Mouse (Mus musculus): Measurements from ENCODE around the gene Stum. TPM values are rescaled to one million over a fixed set of nuclear protein-coding genes. Genes with fewer than 3 reads are reported as not detected.
"Not testable (repeated sequence)": the region's sequence is repeated elsewhere in the genome, so short reads cannot be mapped to it uniquely, and the experiment has no call there.

Stum gene
- polyA plus RNA-seq, 1 experiment from 2014 or later = 1.6 TPM

DNA sequence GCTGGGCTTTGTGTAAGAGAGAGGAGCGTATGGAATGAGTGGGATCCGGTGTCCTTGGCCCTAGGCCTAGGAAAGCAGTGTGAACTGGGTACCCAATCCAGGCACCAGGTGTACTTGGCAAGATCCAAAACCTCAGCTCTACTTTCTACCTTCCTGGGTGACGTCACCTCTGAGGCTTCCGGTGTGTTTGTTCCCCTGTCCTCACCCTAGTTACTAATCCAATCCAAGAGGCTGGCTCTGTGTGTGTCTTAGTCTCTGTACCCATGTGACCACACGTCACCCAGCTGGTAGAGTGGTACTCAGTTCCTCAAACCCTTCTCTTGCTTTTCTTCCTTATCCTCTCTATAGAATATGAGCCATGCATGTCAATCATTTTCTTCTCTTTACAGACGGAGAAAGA lies 81.6 kb downstream of the Stum start:
- H3K4me3 ChIP-seq (replicated peaks) = no peak overlapping the region
- H3K9me3 ChIP-seq = no peaks in the 10 kb centered on the region
- 0 out of 2 replicates have a peak overlapping the region, but pooled peaks have one; percentile 40 for H3K27ac ChIP-seq
- 80% methylated on average over 6 of the region's 6 CpGs for WGBS
- H3K36me3 ChIP-seq = no peaks in the 10 kb centered on the region
- H3K4me1 ChIP-seq = peaks cover 51% of the 10 kb centered on the region
- H3K27me3 ChIP-seq (replicated peaks) = no peaks in the 10 kb centered on the region
- H3K4me2 ChIP-seq = no peak overlapping the region
- ATAC-seq (ENCODE audit: insufficient read depth, low FRiP score, low read depth) = no peak
- H3K9ac ChIP-seq = no peak overlapping the region

DNA sequence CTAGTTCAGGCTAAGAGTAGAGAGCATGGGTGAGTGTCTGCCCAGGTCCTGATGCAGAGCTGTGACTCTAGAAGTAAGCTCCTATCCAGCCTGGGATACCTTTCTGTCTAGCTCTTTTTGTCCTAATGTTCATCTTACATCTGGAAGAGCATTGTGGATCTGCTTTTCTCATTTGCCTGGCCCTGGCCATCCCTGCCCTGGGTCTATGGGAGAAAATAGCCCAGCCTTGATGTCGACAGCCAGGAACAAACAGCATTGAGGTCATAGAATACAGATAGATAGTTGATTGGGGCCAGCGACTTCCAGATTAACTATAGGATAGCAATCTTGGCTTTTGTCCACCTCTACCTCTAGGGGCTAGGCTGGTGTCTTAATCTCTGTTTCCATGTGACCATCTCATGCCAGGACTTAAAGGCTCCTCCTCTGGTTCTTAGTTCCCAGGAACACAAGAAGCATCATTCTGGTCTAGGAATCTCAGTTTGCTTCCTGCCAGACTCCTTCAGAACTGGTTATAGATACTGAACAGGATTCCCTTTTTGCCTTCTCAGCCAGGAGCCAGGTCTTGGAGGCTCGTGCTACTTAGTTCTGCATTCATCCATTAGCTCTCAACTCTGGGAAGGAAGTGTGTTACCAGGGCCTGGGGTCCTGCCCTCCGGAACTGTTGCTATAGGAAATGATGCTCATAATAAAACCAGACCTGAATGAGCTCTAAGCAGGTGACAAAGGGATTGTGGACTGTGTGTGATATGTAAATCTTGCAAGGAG lies 82.4 kb downstream of the Stum start:
- Histone ChIP-seq H3K27me3 (replicated peaks) (no peaks in the 10 kb centered on the region), H3K9ac (no peak overlapping the region), H3K4me2 (no peak overlapping the region), H3K27ac (peak overlapping the region; percentile 40; the same call in 1 of the 2 replicates), H3K4me1 (peaks cover 50% of the 10 kb centered on the region), H3K36me3 (no peaks in the 10 kb centered on the region), H3K9me3 (no peaks in the 10 kb centered on the region), H3K4me3 (replicated peaks) (no peak overlapping the region)
- no peak for ATAC-seq (ENCODE audit: insufficient read depth, low FRiP score, low read depth)
- WGBS = 67% methylated on average over 4 of the region's 4 CpGs

DNA sequence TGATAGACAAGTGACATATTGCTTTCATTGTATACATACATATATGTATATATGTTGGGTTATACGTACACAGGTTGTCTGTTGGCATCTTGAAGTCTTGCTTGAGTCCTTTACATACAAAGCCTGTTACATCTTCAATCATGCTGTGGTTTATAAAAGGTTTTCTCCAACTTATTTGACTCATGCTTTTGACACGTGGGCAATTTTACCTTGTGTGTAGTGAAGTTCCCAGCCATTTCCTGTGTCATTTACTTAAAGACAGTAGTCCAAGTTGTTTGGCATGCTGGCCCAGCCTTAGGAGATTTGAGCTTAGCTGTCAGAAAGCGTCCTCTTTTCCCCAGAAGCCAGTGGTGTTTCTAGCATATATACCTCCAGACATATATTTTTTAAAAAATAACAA lies 84.9 kb downstream of the Stum start:
- Histone ChIP-seq H3K4me1 (peaks cover 30% of the 10 kb centered on the region), H3K9ac (no peak overlapping the region), H3K27me3 (replicated peaks) (no peaks in the 10 kb centered on the region), H3K4me2 (no peak overlapping the region), H3K9me3 (no peaks in the 10 kb centered on the region), H3K27ac (no peak overlapping the region), H3K4me3 (replicated peaks) (no peak overlapping the region), H3K36me3 (no peaks in the 10 kb centered on the region)
- WGBS = 68% methylated on average over 3 of the region's 3 CpGs
- no peak for ATAC-seq (ENCODE audit: insufficient read depth, low FRiP score, low read depth)

DNA sequence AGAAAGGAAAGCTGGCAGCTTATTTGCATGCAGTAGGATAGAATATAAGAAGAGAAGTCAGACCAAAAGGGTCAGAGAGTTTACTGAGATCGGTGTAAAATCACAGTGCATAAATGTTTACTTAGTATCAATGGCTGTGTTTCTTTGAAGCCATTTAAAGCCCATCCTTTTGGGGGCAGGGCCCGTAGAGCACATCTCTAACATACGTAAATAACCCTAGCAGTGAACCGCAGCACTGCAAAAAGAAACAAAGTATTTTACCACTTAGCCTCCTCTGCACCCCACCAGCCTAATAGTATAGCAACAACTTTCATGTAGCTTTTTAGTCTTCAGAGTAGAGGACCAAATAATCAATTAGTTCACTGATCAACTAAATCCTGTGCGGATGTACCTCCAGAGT lies 85.6 kb downstream of the Stum start:
- ATAC-seq (ENCODE audit: insufficient read depth, low FRiP score, low read depth) = no peak
- H3K27me3 ChIP-seq (replicated peaks) = no peaks in the 10 kb centered on the region
- H3K36me3 ChIP-seq = no peaks in the 10 kb centered on the region
- no peak overlapping the region for H3K4me3 ChIP-seq (replicated peaks)
- no peak overlapping the region for H3K4me2 ChIP-seq
- no peak overlapping the region for H3K27ac ChIP-seq
- no peak overlapping the region for H3K9ac ChIP-seq
- H3K4me1 ChIP-seq = peaks cover 23% of the 10 kb centered on the region
- H3K9me3 ChIP-seq = no peaks in the 10 kb centered on the region
- WGBS = 45% methylated on average over 5 of the region's 5 CpGs

DNA sequence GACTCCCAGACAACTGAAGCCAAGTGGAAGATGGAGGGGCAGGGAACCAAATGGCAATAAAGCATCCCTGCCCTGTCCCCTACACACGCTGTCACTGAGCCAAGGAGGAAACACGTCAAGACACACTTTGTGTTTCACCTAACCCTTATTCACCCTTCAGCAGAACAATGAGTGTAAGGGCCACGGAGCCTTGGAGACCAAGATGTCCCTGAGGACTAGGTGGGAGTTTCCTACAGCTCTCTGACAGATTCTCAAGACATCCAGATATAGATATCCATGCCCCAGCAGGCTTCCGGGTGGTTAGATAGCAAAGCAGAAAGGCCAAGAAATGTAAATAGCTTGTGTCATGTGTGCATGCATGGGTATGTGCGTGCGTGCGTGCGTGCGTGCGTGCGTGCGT lies 89.4 kb downstream of the Stum start:
- Histone ChIP-seq H3K36me3 (no peaks in the 10 kb centered on the region), H3K4me1 (peaks cover 19% of the 10 kb centered on the region), H3K4me3 (replicated peaks) (no peak overlapping the region), H3K27ac (no peak overlapping the region), H3K27me3 (replicated peaks) (no peaks in the 10 kb centered on the region), H3K9me3 (no peaks in the 10 kb centered on the region), H3K4me2 (no peak overlapping the region), H3K9ac (no peak overlapping the region)
- WGBS = 88% methylated on average over 12 of the region's 12 CpGs
- ATAC-seq (ENCODE audit: insufficient read depth, low FRiP score, low read depth) = no peak

DNA sequence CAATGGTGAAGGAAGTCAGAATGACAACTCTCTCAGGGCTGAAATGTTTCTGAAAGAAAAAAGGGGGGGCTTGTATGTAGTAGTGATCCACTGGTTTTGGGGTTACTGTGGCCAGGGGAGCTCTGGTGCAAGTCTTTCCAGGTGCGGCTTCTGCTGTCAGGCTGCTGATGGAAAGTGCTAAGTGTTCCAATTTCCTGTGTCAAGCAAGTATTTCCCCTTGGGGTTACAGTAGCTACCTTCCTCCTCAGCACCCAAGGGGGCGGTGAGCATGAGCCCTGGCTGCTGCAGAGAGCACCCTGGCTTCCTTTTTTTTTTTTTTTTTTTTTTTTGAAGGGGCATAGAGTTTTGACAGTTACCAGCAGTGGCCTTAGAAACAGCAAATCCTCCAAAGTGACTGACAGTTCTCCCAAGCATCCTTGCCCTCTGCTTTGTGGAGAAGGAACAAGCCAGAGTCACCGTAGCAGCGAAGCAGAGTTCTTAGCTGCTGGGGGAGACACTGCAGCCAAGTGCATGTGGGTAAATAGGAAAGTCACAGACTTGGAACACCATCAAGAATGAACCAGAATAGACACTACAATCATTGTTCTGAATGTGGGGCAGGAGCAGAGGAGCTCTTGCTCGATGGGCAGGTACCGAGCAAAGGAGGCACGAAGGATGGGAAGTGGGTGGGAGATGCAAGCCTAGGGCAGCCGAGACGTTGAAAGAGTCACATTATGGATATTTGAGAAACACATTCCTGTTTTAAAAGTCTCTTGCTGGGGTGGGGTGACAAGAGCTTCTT lies 90.1 kb downstream of the Stum start:
- Histone ChIP-seq H3K4me2 (no peak overlapping the region), H3K9me3 (no peaks in the 10 kb centered on the region), H3K4me1 (peaks cover 25% of the 10 kb centered on the region), H3K4me3 (replicated peaks) (no peak overlapping the region), H3K36me3 (no peaks in the 10 kb centered on the region), H3K27me3 (replicated peaks) (no peaks in the 10 kb centered on the region), H3K9ac (no peak overlapping the region), H3K27ac (no peak overlapping the region)
- no peak for ATAC-seq (ENCODE audit: insufficient read depth, low FRiP score, low read depth)
- WGBS = 78% methylated on average over 9 of the region's 9 CpGs

DNA sequence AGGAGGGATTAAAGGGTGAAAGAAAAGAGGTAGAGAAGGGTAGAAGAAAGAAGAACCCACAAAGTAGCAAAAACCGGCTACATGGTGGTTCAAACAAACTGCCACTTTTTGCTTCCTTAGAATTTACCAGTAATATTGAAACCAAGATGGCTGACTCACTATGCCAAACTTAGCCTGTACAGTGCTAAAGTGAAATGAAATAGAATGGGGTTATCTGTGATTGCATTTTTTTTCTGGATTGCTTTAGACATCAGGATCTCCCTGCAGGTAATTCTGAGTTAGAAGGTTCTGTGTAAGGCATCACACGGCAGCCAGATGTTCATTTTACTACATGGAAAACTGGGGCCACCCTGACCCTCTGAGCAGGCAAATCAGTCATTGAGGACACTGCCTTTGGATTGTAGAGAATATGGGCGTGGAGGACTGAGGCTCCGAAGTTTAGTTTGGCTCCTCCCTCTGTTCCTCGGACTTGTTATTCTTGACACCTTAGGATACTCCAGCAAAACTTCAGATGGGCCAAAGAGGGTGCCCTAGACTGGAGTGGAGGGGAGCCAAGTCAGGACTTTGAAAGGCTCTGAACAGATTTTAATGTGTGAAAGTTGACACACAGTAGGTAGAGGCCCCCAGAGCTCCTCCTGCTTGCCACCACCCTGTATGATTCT lies 91.0 kb downstream of the Stum start:
- no peak for ATAC-seq (ENCODE audit: insufficient read depth, low FRiP score, low read depth)
- Histone ChIP-seq H3K27ac (no peak overlapping the region), H3K4me3 (replicated peaks) (no peak overlapping the region), H3K27me3 (replicated peaks) (no peaks in the 10 kb centered on the region), H3K4me2 (no peak overlapping the region), H3K4me1 (peaks cover 24% of the 10 kb centered on the region; the same call in 1 of the 2 replicates), H3K9me3 (no peaks in the 10 kb centered on the region), H3K36me3 (no peaks in the 10 kb centered on the region), H3K9ac (no peak overlapping the region)
- 78% methylated on average over 5 of the region's 5 CpGs for WGBS

DNA sequence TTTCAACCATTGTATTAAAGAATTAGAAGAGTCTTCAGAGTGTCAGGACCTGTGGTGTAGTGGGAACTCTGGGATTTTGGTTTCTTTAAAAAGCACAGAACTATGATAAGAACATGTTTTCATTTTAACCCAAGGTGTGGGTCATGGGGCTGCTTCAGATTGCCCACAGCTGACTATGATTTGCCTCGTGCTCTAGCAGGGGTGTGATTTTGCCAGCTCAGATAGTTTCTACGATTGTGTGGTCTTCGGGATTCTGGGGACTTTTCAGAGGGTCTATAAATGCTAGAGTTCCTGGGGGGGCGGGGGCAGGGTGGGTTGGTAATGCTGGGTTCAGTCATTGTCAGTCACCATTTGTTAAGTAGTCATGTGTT lies 91.7 kb downstream of the Stum start:
- no peaks in the 10 kb centered on the region for H3K36me3 ChIP-seq
- WGBS = 86% methylated on average over 4 of the region's 4 CpGs
- H3K4me2 ChIP-seq = no peak overlapping the region
- no peak overlapping the region for H3K4me3 ChIP-seq (replicated peaks)
- H3K27ac ChIP-seq = no peak overlapping the region
- H3K9me3 ChIP-seq = no peaks in the 10 kb centered on the region
- no peaks in the 10 kb centered on the region for H3K27me3 ChIP-seq (replicated peaks)
- H3K4me1 ChIP-seq = peaks cover 28% of the 10 kb centered on the region
- H3K9ac ChIP-seq = no peak overlapping the region
- no peak for ATAC-seq (ENCODE audit: insufficient read depth, low FRiP score, low read depth)

DNA sequence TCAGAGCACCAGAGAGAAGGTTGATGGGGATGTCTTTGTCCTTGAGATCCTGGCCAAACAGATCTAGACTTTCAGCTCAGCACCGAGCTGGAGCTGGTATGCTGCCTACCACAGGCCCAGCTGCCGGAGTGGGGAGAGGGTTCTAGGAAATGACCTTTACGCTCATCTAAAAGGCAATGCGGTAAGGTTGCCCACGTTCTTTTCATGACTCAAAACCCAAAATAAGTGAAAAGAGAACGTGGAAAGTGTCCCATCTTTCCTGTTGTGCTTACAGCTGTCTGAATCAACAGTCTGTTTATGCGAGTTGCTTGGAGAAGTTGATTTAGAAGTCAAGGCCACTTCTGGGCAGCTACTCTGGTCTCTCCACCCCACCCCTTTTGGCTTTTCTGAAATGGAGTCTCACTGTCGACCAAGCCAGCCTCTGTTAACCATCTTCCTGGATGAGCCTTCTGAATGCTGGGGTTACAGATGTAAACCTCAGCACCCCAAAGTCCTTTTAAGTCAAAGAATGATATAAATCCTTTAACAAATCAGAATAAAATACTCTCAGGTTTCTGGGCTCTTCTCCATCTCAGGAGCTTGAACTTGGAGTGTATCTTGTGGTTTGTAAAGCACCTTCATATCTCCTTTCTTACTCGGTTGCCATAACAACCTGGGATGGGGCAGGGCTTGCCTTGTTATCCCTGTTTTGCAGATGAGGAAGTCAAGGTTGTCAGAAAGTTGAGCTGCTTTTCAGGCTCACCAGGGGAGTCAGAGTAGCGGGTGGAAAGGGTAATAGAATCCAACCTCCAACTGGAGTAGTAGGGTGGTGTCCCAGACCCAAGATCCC lies 92.3 kb downstream of the Stum start:
- H3K4me2 ChIP-seq = no peak overlapping the region
- no peak overlapping the region for H3K4me3 ChIP-seq (replicated peaks)
- H3K9me3 ChIP-seq = no peaks in the 10 kb centered on the region
- ATAC-seq (ENCODE audit: insufficient read depth, low FRiP score, low read depth) = no peak
- peak overlapping the region; percentile 49; the same call in 1 of the 2 replicates for H3K27ac ChIP-seq
- no peak overlapping the region for H3K9ac ChIP-seq
- peaks cover 32% of the 10 kb centered on the region for H3K4me1 ChIP-seq
- WGBS = 72% methylated on average over 10 of the region's 10 CpGs
- H3K27me3 ChIP-seq (replicated peaks) = no peaks in the 10 kb centered on the region
- no peaks in the 10 kb centered on the region for H3K36me3 ChIP-seq

DNA sequence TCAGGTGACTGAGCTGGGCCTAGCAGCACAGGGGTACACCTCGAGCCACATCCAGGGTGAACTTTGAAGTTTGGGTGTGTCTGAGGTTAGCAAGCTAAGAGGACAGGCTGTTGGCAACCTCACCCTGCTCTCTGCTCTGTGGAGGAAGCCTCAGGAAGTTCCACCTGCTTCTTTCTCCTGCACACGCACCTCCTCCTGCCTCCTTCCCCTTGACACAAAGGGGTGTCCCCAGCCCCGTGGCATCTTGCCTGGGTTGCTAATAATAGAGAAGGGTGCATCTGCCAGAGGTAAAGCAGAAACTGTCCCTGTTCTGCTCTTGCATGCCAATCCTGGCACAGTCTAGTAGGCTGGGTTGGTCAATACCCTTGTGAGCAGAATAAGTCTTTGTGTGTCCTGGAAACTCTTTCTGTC lies 93.0 kb downstream of the Stum start:
- no peak for ATAC-seq (ENCODE audit: insufficient read depth, low FRiP score, low read depth)
- H3K9ac ChIP-seq = no peak overlapping the region

DNA sequence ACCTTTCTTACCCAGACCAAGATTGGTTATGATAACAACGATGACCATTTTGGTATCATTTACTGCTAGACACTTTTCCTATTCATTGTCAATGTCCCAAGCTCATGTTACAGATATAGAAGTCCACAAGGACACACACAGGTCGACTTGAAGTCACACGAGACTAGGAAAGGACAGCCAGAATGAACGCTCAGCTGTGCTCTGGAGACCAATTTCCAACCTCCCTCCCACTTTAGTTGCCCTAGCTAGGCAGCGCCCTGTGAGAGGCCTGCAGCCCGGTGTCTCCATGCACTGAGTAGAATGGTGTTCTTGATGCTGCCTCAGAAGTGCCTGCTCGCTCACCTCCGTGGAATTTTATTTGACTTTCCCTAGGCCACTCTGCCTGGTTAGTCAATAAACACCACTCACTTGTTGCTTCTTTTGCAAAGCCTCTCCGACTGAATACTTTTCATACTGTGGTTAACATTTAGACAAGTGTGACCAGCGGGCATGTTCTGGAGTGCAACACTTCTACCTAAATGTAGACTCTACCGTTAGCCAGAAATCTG lies 94.0 kb downstream of the Stum start:
- H3K36me3 ChIP-seq; H3K9me3 ChIP-seq; H3K27ac ChIP-seq; H3K27me3 ChIP-seq (replicated peaks); H3K4me3 ChIP-seq (replicated peaks); H3K4me2 ChIP-seq; H3K9ac ChIP-seq; ATAC-seq (ENCODE audit: insufficient read depth, low FRiP score, low read depth): not testable (repeated sequence)
- peaks cover 32% of the 10 kb centered on the region for H3K4me1 ChIP-seq
- WGBS = 72% methylated on average over 11 of the region's 11 CpGs

More for the DNA sequence above, 93.0 kb downstream of the Stum start:
- no peaks in the 10 kb centered on the region for H3K9me3 ChIP-seq
- no peak overlapping the region for H3K4me2 ChIP-seq
- no peaks in the 10 kb centered on the region for H3K27me3 ChIP-seq (replicated peaks)
- H3K36me3 ChIP-seq = no peaks in the 10 kb centered on the region
- peaks cover 32% of the 10 kb centered on the region for H3K4me1 ChIP-seq
- H3K4me3 ChIP-seq (replicated peaks) = no peak overlapping the region
- 52% methylated on average over 3 of the region's 3 CpGs for WGBS
- H3K27ac ChIP-seq = peak overlapping the region; percentile 49; the same call in 1 of the 2 replicates
